Mouse (Mus musculus) cortical plate, adult 2 months (tissue): ENCODE measurements around the gene Hnrnpl.
A peak's percentile ranks its signal among the peaks of the same experiment; 100 is the strongest.

Experiments
- CTCF ChIP-seq: fragments of 200-500 bp; IDR thresholded peaks from 2 replicates; pipeline ENCODE4 v1.5.1; 2011; ENCODE audit warnings: mild to moderate bottlenecking, control low read depth, low read length; ENCODE audit not compliant: insufficient read depth; ENCODE audit errors: extremely low read depth
- POLR2A ChIP-seq: fragments of 200-500 bp; IDR thresholded peaks from 2 replicates; pipeline ENCODE4 v1.6.1; 2011; ENCODE audit warnings: mild to moderate bottlenecking, low read length, control low read depth; ENCODE audit not compliant: insufficient read depth; ENCODE audit errors: extremely low read depth

DNA sequence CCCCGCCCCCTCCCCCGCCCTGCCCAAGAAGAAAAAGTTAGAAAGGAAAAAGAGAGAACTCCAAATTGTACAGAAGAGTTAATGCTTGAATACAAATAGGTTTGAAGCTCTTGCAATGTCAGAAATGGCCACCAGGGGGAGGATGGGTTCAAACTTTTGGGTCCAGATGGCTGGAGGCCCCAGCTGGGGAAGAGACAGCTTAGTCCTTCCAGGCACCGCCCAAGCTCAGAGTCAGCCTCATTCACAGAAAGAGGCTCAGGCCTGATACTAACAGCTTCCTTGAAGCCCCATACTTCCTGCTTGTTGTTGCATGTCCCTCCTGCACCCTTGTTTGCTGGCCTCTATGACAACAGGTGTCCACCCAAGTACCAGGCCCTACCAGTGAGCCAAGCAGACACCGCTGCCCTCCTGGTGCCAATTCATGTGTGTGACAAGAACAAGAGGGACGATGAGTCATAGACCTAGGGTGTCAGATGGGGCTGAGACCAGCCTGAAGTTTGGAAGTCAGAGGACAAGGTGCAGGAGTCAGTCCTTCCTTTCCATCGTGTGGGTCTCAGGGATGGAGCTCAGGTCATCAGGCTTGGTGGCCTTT is 28.2 kb upstream of the Hnrnpl start:
- TF ChIP-seq CTCF, result peak; percentile 70
- TF ChIP-seq POLR2A, result no peak
